Mouse (Mus musculus) liver, embryonic 15.5 days (tissue): ENCODE results near the gene Zfp775. TPM values are rescaled to one million over a fixed set of nuclear protein-coding genes. Genes with fewer than 3 reads are reported as not detected.
A peak's percentile ranks its signal among the peaks of the same experiment; 100 is the strongest.

ENCODE experiments used
- ATAC-seq: fragments of 200-750 bp; cut with Nextera tagmentation; 2 replicates; pipeline ENCODE4 v1.8.0; 2017; ENCODE audit warnings: moderate number of reproducible peaks, mild to moderate bottlenecking, moderate library complexity; ENCODE audit not compliant: insufficient read depth
- H3K27ac ChIP-seq: fragments of 300-500 bp; sonication (generic); replicated peaks from 2 replicates; pipeline ENCODE4 v1.5.1; 2015; ENCODE audit warnings: mild to moderate bottlenecking, inconsistent platforms
- H3K27me3 ChIP-seq: fragments of 300-500 bp; sonication (generic); 2 replicates; pipeline ENCODE4 v1.6.1; 2015; ENCODE audit warnings: mild to moderate bottlenecking, inconsistent platforms
- H3K36me3 ChIP-seq: fragments of 300-500 bp; sonication (generic); replicated peaks from 2 replicates; pipeline ENCODE4 v1.6.1; 2015; ENCODE audit warnings: moderate library complexity, mild to moderate bottlenecking, inconsistent platforms
- H3K4me1 ChIP-seq: fragments of 300-500 bp; sonication (generic); replicated peaks from 2 replicates; pipeline ENCODE4 v1.6.1; 2015; ENCODE audit warnings: inconsistent platforms
- H3K4me2 ChIP-seq: fragments of 300-500 bp; sonication (generic); 2 replicates; pipeline ENCODE4 v1.6.1; 2015; ENCODE audit warnings: moderate library complexity, mild to moderate bottlenecking, inconsistent platforms
- H3K4me3 ChIP-seq: fragments of 300-500 bp; sonication (generic); replicated peaks from 2 replicates; pipeline ENCODE4 v1.5.1; 2015; ENCODE audit warnings: mild to moderate bottlenecking, inconsistent platforms
- H3K9ac ChIP-seq: fragments of 300-500 bp; sonication (generic); 2 replicates; pipeline ENCODE4 v1.6.1; 2015; ENCODE audit warnings: moderate library complexity, mild to moderate bottlenecking, inconsistent platforms
- H3K9me3 ChIP-seq: fragments of 300-500 bp; sonication (generic); replicated peaks from 2 replicates; pipeline ENCODE4 v1.6.1; 2016; ENCODE audit warnings: inconsistent platforms
- WGBS: fragments of 180-500 bp; shearing (Covaris S2); methylation state at CpG from one replicate; pipeline ENCODE4 v1.1.7; 2015; ENCODE audit warnings: mixed read lengths; ENCODE audit not compliant: insufficient replicate concordance; 5-methylcytosine and 5-hydroxymethylcytosine counted together
- polyA plus RNA-seq: library from polyadenylated mRNA; unstranded; fragments of >200 nt; fragmentation: Nextera tagmentation; extraction: Ambion mirVana; gene quantifications from 2 replicates; pipeline ENCODE4 v1.2.1, GENCODE M21; 2015

Gene Zfp775
- polyA plus RNA-seq, 1 experiment from 2014 or later = 1.7 TPM

DNA sequence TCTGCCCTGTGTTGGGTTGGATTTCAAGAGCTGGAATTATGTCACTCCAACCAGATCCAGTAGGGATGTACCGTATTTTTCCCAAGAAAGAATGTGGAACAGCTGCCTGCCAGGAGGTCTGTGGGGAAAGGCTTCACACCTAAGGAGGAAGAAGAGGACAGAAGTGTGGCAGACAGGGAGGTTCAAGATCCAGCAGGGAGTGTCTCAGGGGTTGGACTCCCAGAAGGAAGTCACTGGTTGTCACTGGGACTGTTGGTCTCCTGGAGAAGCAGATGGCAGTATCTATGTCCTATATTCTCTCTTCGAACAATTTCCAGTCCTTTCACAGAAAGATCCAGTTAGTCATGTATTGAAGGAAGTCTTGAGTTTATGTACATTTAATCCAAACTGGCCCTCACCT is 45.7 kb downstream of the Zfp775 start:
- Histone ChIP-seq H3K27ac (no peak overlapping the region), H3K27me3 (no peaks in the 10 kb centered on the region), H3K36me3 (no peaks in the 10 kb centered on the region), H3K4me2 (no peak overlapping the region), H3K4me1 (no peaks in the 10 kb centered on the region), H3K9me3 (no peaks in the 10 kb centered on the region), H3K4me3 (no peak overlapping the region), H3K9ac (no peak overlapping the region)
- no peak for ATAC-seq
- WGBS = 47% methylated on average over 2 of the region's 2 CpGs

DNA sequence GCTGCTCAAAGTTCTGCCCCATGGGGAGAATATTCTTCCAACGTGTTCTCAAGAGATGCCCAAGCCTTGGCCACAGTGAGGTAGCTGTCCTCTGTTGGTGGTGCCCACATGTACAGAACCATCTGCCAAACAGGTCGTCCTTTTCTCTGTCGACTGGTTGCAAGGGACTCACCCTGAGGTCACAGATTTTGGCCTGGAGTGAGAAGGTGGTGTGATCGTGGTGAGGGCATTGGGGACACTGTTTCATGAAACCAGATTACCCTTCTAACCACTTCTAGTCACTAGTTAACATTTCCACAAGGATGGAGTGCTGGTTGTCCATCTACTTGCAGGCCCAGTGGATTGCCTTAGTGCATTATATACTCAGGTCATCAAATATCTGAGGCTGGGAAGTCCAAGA is 46.9 kb downstream of the Zfp775 start:
- no peaks in the 10 kb centered on the region for H3K4me1 ChIP-seq
- H3K27ac ChIP-seq = no peak overlapping the region
- H3K27me3 ChIP-seq = no peaks in the 10 kb centered on the region
- no peak overlapping the region for H3K4me3 ChIP-seq
- H3K9ac ChIP-seq = no peak overlapping the region
- WGBS = 62% methylated on average over 4 of the region's 4 CpGs
- H3K9me3 ChIP-seq = no peaks in the 10 kb centered on the region
- no peak overlapping the region for H3K4me2 ChIP-seq
- no peaks in the 10 kb centered on the region for H3K36me3 ChIP-seq
- no peak for ATAC-seq

DNA sequence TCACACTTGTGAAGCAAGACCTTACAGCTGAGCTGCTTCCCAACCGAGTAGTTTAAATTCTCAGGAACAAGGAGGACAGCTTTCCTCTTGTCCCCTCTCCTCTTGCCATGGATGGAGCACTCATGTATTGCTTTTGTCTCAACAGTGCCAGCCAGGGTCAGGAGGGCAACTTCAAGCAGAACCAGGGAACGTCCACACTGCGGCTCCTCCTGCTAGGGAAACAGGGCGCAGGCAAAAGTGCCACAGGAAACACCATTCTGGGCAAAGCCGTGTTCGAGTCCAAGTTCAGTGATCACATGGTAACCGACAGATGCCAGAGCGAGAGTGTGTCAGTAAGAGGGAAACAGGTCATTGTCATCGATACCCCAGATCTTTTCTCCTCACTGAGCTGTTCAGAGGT is 48.2 kb downstream of the Zfp775 start:
- 73% methylated on average over 9 of the region's 9 CpGs for WGBS
- no peaks in the 10 kb centered on the region for H3K36me3 ChIP-seq
- H3K4me1 ChIP-seq = no peaks in the 10 kb centered on the region
- no peak overlapping the region for H3K27ac ChIP-seq
- H3K9me3 ChIP-seq = no peaks in the 10 kb centered on the region
- no peaks in the 10 kb centered on the region for H3K27me3 ChIP-seq
- no peak overlapping the region for H3K4me2 ChIP-seq
- H3K9ac ChIP-seq = no peak overlapping the region
- no peak for ATAC-seq
- H3K4me3 ChIP-seq = no peak overlapping the region

DNA sequence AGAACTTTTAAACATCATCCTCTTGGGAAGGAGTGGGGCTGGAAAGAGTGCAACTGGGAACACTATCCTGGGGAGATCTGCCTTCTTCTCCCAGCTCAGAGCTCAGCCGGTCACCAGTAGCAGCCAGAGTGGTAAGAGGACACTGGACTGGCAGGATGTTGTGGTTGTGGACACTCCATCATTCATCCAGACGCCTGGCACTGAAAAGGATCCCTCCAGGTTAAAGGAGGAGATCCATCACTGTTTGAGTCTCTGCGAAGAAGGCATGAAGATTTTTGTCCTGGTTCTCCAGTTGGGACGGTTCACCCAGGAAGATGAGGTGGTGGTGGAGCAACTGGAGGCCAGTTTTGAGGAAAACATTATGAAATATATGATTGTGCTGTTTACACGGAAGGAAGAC is 56.9 kb downstream of the Zfp775 start:
- no peak overlapping the region for H3K27ac ChIP-seq
- no peaks in the 10 kb centered on the region for H3K36me3 ChIP-seq
- ATAC-seq = no peak
- H3K27me3 ChIP-seq = no peaks in the 10 kb centered on the region
- H3K4me2 ChIP-seq = no peak overlapping the region
- H3K4me1 ChIP-seq = no peaks in the 10 kb centered on the region
- 55% methylated on average over 5 of the region's 5 CpGs for WGBS
- no peak overlapping the region for H3K4me3 ChIP-seq
- H3K9ac ChIP-seq = no peak overlapping the region
- H3K9me3 ChIP-seq = no peaks in the 10 kb centered on the region

DNA sequence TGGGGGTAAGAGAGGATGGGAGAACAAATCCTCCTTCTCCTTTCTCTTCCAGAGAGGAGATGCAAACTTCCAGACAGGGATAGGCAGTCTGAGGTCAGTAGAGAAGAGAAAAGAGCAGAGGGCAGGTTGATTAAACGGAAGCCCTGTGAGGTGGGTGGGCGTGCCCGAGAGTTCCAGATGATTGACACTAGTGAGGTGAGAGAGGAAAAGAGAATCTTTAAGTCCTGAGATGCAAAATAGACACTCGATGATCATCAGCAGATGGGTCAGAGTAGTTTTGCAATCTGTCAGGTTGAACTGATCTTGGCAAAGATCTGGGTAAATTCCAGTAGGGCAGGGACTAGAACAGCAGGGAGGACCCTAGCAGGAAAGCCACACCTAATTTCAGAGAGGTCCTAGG is 62.9 kb downstream of the Zfp775 start:
- no peaks in the 10 kb centered on the region for H3K9me3 ChIP-seq
- no peaks in the 10 kb centered on the region for H3K27me3 ChIP-seq
- H3K36me3 ChIP-seq = no peaks in the 10 kb centered on the region
- no peak overlapping the region for H3K9ac ChIP-seq
- peaks cover 13% of the 10 kb centered on the region for H3K4me1 ChIP-seq
- 55% methylated on average over 4 of the region's 4 CpGs for WGBS
- H3K4me3 ChIP-seq = no peak overlapping the region
- no peak overlapping the region for H3K4me2 ChIP-seq
- no peak overlapping the region for H3K27ac ChIP-seq
- no peak for ATAC-seq

DNA sequence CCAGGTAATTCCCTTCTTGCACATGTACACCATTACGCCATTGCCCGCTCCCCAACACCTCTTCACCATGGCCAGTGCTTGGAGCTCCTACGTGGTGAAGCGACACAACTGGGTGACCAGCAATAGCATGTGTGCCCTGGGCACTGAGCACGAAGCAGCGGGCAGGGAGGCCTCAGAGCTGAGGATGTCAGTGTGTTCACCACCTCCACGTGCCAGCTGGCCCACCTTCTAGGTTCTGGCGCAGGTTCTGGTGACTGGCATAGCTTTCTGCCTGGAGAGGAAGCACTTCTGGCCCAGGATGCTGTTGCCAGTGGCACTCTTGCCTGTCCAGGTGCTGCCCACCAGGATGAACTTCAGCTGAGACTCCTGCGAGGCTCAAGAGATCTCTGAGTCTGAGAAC is 63.6 kb downstream of the Zfp775 start:
- ATAC-seq = no peak

DNA sequence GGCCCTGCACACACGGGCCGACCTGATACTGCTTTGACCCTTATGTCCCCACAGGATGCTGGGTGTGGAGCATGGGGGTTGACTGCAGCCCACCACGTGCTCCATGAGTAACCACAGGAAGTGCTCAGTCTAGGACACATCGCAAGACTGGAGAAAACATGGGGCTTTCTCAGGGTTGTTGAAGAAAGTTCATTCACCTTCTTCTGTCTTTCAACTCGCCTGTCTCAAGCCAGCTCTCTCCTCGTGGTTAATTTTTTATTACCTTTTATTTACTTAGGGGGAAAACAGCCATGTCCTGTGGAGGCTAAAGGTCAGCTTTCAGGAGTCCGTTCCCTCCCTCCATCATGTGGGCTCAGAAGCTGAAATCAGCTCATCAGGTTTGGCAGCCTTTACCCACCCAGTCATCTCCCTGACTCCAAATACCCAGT is 64.3 kb downstream of the Zfp775 start:
- Histone ChIP-seq H3K27ac (no peak overlapping the region; the same call in 1 of the 2 replicates), H3K4me1 (peaks cover 13% of the 10 kb centered on the region), H3K36me3 (no peaks in the 10 kb centered on the region), H3K27me3 (no peaks in the 10 kb centered on the region), H3K9me3 (no peaks in the 10 kb centered on the region), H3K9ac (no peak overlapping the region), H3K4me3 (no peak overlapping the region), H3K4me2 (no peak overlapping the region)
- ATAC-seq = peak; percentile 60
- 20% methylated on average over 7 of the region's 7 CpGs for WGBS

More for the DNA sequence above, 63.6 kb downstream of the Zfp775 start:
- no peaks in the 10 kb centered on the region for H3K9me3 ChIP-seq
- H3K4me1 ChIP-seq = peaks cover 13% of the 10 kb centered on the region
- H3K4me2 ChIP-seq = no peak overlapping the region
- no peaks in the 10 kb centered on the region for H3K36me3 ChIP-seq
- H3K27ac ChIP-seq = no peak overlapping the region
- H3K27me3 ChIP-seq = no peaks in the 10 kb centered on the region
- WGBS = 68% methylated on average over 9 of the region's 9 CpGs
- H3K4me3 ChIP-seq = no peak overlapping the region
- H3K9ac ChIP-seq = no peak overlapping the region

DNA sequence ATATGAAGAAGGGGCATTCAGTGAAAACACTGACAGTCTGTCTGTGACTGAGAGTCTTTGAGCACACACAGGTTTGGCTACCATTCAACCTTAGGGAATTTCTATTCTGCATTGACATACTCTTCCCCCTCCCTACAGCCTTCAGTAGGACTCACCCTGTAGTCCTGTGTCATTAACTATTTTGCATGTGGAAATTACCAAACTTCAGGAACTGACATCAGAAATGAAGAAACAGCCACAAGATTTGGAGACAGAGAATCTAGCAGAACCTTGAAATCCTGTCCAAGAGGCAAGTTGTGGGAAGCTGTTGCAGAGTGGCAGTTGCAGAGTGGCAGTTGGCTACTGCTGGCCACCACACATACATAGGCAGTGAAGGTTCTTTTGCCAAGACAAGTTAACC is 66.2 kb downstream of the Zfp775 start:
- H3K27ac ChIP-seq = no peak overlapping the region
- no peaks in the 10 kb centered on the region for H3K9me3 ChIP-seq
- H3K9ac ChIP-seq = no peak overlapping the region
- no peak for ATAC-seq
- H3K27me3 ChIP-seq = no peaks in the 10 kb centered on the region
- H3K4me3 ChIP-seq = no peak overlapping the region
- peaks cover 13% of the 10 kb centered on the region for H3K4me1 ChIP-seq
- H3K4me2 ChIP-seq = no peak overlapping the region
- H3K36me3 ChIP-seq = no peaks in the 10 kb centered on the region

DNA sequence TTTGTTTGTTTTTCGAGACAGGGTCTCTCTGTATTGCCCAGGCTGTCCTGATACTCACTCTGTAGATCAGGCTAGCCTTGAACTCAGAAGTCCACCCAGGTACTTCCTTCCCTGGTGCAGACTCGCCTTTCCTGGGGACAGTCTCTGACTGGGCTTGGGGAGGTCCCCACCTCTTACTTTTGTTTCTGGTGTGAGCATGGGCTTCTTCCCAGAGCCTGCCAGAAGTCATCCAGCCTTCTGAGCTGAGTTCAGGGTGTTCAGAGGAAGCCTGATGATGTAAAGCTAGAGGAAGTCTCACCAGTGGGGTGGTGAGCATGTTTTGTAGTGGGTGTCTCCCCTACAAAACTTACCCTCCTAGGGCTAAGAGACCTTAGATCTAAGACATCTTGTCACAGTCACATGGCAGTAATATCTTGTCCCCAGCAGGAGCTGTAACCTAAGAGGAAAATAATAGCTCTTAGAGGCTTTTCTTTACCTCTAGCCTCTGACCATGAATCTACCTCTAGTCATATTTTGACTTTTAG is 67.6 kb downstream of the Zfp775 start:
- H3K9me3 ChIP-seq = no peaks in the 10 kb centered on the region
- no peak overlapping the region for H3K4me2 ChIP-seq
- 38% methylated on average over 2 of the region's 2 CpGs for WGBS
- no peaks in the 10 kb centered on the region for H3K36me3 ChIP-seq
- peaks cover 13% of the 10 kb centered on the region for H3K4me1 ChIP-seq
- H3K27me3 ChIP-seq = no peaks in the 10 kb centered on the region
- no peak overlapping the region for H3K27ac ChIP-seq
- H3K9ac ChIP-seq = no peak overlapping the region
- ATAC-seq = no peak
- H3K4me3 ChIP-seq = no peak overlapping the region

Other genes with a start within 250 kb of the Zfp775 start
- 1.6 and 1.8 TPM in 2 replicates for gene Krba1, start 206.5 kb upstream of the Zfp775 start, polyA plus RNA-seq
- 2.7 and 2.9 TPM in 2 replicates for gene Zfp467, start 156.2 kb upstream of the Zfp775 start, polyA plus RNA-seq
- gene Sspo, start 153.8 kb upstream of the Zfp775 start, polyA plus RNA-seq = 0.03 TPM in 1 of 2 replicates, not detected in the other
- gene Atp6v0e2, start 64.4 kb upstream of the Zfp775 start, polyA plus RNA-seq = 1.2 and 1.3 TPM in 2 replicates
- gene Lrrc61, start 47.3 kb upstream of the Zfp775 start, polyA plus RNA-seq = 2.0 and 2.5 TPM in 2 replicates
- 34.4 and 43.9 TPM in 2 replicates for gene Rarres2, start 29.3 kb upstream of the Zfp775 start, polyA plus RNA-seq
- not detected in 2 replicates for gene Gm45021, start 12.5 kb upstream of the Zfp775 start, polyA plus RNA-seq
- 9.9 and 12.4 TPM in 2 replicates for gene Repin1, start 8.2 kb upstream of the Zfp775 start, polyA plus RNA-seq
- gene Gm44965, start 8.1 kb upstream of the Zfp775 start, polyA plus RNA-seq = not detected in 2 replicates
- 0.18 and 0.24 TPM in 2 replicates for gene AI854703, start 24.7 kb downstream of the Zfp775 start, polyA plus RNA-seq
- 0.81 and 0.92 TPM in 2 replicates for gene Gimap8, start 45.2 kb downstream of the Zfp775 start, polyA plus RNA-seq
- 7.5 and 9.5 TPM in 2 replicates for gene Gimap9, start 74.1 kb downstream of the Zfp775 start, polyA plus RNA-seq
- gene Gimap4, start 82.5 kb downstream of the Zfp775 start, polyA plus RNA-seq = 10.3 and 10.8 TPM in 2 replicates
- 7.9 and 9.0 TPM in 2 replicates for gene Gimap6, start 106.2 kb downstream of the Zfp775 start, polyA plus RNA-seq
- 0.97 TPM in 1 of 2 replicates, not detected in the other for gene Gm28053, start 116.5 kb downstream of the Zfp775 start, polyA plus RNA-seq
- gene Gimap7, start 116.6 kb downstream of the Zfp775 start, polyA plus RNA-seq = 0.07 TPM in 1 of 2 replicates, not detected in the other
- gene Gimap1, start 137.0 kb downstream of the Zfp775 start, polyA plus RNA-seq = 5.4 and 6.8 TPM in 2 replicates
- gene Gimap5, start 144.1 kb downstream of the Zfp775 start, polyA plus RNA-seq = 2.7 and 3.1 TPM in 2 replicates
- 0.05 and 0.30 TPM in 2 replicates for gene Gimap3, start 168.8 kb downstream of the Zfp775 start, polyA plus RNA-seq
- 119 and 143 TPM in 2 replicates for gene Tmem176a, start 238.9 kb downstream of the Zfp775 start, polyA plus RNA-seq
- 182 and 213 TPM in 2 replicates for gene Tmem176b, start 239.4 kb downstream of the Zfp775 start, polyA plus RNA-seq